Mouse (Mus musculus) ES-CJ7 (cell line): ENCODE measurements around the gene Tmem107.
A peak's percentile ranks its signal among the peaks of the same experiment; 100 is the strongest.

Experiments
- DNase-seq: peaks from one replicate; pipeline ENCODE4 v3.0.0; 2011; ENCODE audit warnings: low read depth, low spot score

Tmem107 gene

GRCm38 (mm10) chr11:69059357-69059974 lies 11.1 kb upstream of the Tmem107 start, which contains the start of gene Borcs6:
Gene Borcs6 (plus strand): TSS chr11:69059717.
- DNase-seq, result peak; percentile 98

- no peak for DNase-seq
These were observed 10.6 kb upstream of the Tmem107 start for GRCm38 (mm10) chr11:69059975-69060411.

GRCm38 (mm10) chr11:69060448-69061254 lies 10.0 kb upstream of the Tmem107 start:
- DNase-seq, result peak; percentile 21

- no peak for DNase-seq
These were observed 9.2 kb upstream of the Tmem107 start for GRCm38 (mm10) chr11:69061255-69061912.

- DNase-seq, result peak; percentile 68
These were observed 8.3 kb upstream of the Tmem107 start for GRCm38 (mm10) chr11:69062194-69062760.

- peak; percentile 94 for DNase-seq
These were observed 7.8 kb upstream of the Tmem107 start for GRCm38 (mm10) chr11:69062761-69063224.

- peak; percentile 80 for DNase-seq
These were observed 7.0 kb upstream of the Tmem107 start for GRCm38 (mm10) chr11:69063413-69064201.

GRCm38 (mm10) chr11:69064259-69065133 lies 6.1 kb upstream of the Tmem107 start:
- DNase-seq, result peak; percentile 38

- peak; percentile 31 for DNase-seq
These were observed 5.1 kb upstream of the Tmem107 start for GRCm38 (mm10) chr11:69065394-69065925.

GRCm38 (mm10) chr11:69066163-69066861 lies 4.3 kb upstream of the Tmem107 start:
- peak; percentile 32 for DNase-seq

- DNase-seq, result peak; percentile 90
These were observed 3.6 kb upstream of the Tmem107 start for GRCm38 (mm10) chr11:69066956-69067355.

GRCm38 (mm10) chr11:69067601-69068000 lies 3.0 kb upstream of the Tmem107 start:
- peak; percentile 25 for DNase-seq

- DNase-seq, result no peak
These were observed 513 bp upstream of the Tmem107 start for GRCm38 (mm10) chr11:69070093-69070492.

- no peak for DNase-seq
These were observed 656 bp downstream of the Tmem107 start for GRCm38 (mm10) chr11:69071262-69071661.

- no peak for DNase-seq
These were observed 1.6 kb downstream of the Tmem107 start for GRCm38 (mm10) chr11:69072234-69072633.

- no peak for DNase-seq
These were observed 2.1 kb downstream of the Tmem107 start for GRCm38 (mm10) chr11:69072666-69073064.

- DNase-seq, result peak; percentile 98
These were observed 2.7 kb downstream of the Tmem107 start for GRCm38 (mm10) chr11:69073065-69073888.
